Mouse (Mus musculus): ENCODE results near the gene Rps2. TPM values are rescaled to one million over a fixed set of nuclear protein-coding genes. Genes with fewer than 3 reads are reported as not detected.
A peak's percentile ranks its signal among the peaks of the same experiment; 100 is the strongest.

The Rps2 gene
- polyA plus RNA-seq, 1 experiment from 2014 or later: 1,469 TPM

DNA sequence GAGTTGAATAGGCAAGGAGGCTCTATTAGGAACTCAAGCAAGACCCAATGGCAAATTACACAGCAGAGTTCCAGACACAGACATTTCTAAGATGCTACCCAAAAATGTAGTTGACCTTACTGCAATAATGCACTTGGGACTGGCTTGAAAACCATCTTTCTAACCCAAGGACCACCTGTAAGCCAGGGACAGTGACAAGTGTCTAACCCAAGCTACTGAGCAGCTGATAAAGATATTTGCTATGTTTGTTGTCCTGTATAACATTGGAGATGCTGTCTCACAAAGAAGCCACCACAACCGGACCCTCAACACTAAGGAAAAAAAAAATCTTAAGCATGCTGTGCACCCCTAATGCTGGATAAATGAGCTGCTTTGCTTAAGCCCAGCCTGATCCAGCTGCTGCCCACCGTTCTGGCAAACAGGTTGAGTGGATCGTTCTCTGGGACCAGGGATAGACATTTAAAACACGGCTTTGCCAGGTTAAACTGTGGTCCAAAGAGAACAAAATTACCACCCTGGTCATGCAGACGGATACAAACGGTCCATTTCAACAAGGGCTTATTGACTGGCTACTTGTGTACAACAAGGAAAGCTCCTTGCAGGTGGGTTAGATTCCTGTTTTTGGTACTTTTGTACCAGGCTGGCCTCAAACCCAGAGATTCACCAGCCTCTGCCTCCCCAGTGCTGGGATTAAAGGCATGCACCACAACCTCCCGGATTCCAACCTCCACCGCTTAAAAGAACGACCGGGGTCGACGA is 5.4 kb downstream of the Rps2 start:
- no peak for ATAC-seq (ENCODE audit: low read depth)
- H3K27me3 ChIP-seq: 0 out of 2 replicates have a peak, but pooled peaks cover 9% of the 10 kb centered on the region
- WGBS (ENCODE audit: insufficient replicate concordance): under 1% methylated on average over 12 of the region's 12 CpGs

GRCm38 (mm10) chr17:24723881-24724180 is 5.9 kb downstream of the Rps2 start:
- peak overlapping the region; percentile 91 for H3K9ac ChIP-seq
- peaks cover 43% of the 10 kb centered on the region for H3K4me1 ChIP-seq (replicated peaks)
- peak overlapping the region; percentile 87 for H3K4me2 ChIP-seq
- H3K27ac ChIP-seq: peak overlapping the region; percentile 89
- H3K9me3 ChIP-seq (replicated peaks): no peaks in the 10 kb centered on the region
- DNase-seq (no peak), ATAC-seq (ENCODE audit: low read depth) (peak; percentile 61)
- H3K4me3 ChIP-seq (replicated peaks): peak overlapping the region; percentile 82
- H3K27me3 ChIP-seq: 0 out of 2 replicates have a peak, but pooled peaks cover 13% of the 10 kb centered on the region
- WGBS (ENCODE audit: insufficient replicate concordance): under 1% methylated on average over 15 of the region's 15 CpGs
- peaks cover 21% of the 10 kb centered on the region for H3K36me3 ChIP-seq

More for the DNA sequence above, 5.4 kb downstream of the Rps2 start:
- Histone ChIP-seq H3K4me2 (peak overlapping the region; percentile 87), H3K4me1 (replicated peaks) (peaks cover 48% of the 10 kb centered on the region), H3K9ac (peak overlapping the region; percentile 91), H3K36me3 (peaks cover 24% of the 10 kb centered on the region), H3K27ac (peak overlapping the region; percentile 89), H3K4me3 (replicated peaks) (peak overlapping the region; percentile 82), H3K9me3 (replicated peaks) (no peaks in the 10 kb centered on the region)
- DNase-seq: no peak

DNA sequence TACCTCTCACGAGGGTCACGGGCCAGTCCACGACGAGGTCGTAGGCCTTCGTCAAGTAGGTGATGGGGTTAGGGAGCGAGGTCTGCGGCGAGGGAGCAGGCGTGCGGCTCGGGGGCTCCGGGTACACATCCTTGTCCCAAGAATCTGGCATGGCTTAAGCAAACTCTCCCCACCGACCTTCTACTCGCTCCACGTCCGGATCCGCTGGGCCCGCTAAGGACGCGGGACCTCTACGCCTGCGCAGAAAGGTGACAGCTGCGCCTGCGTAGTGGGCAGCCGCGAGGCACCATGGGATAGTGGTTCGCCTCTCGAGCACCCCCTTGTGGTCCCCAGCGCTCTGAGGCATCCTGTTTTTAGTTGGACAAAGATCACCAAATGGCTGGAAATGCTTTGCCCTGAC is 6.3 kb downstream of the Rps2 start, which contains the start of gene Ndufb10:
Gene Ndufb10, minus strand, starts transcription at position 295 of the 400 bp plus-strand sequence.
- under 1% methylated on average over 30 of the region's 30 CpGs for WGBS (ENCODE audit: insufficient replicate concordance)
- ATAC-seq (ENCODE audit: low read depth) (peak; percentile 74), DNase-seq (peak; percentile 92)
- peak within 1 kb of the TSS; percentile 87 for H3K4me2 ChIP-seq
- H3K9ac ChIP-seq: peak within 1 kb of the TSS; percentile 91
- H3K4me1 ChIP-seq (replicated peaks): peaks cover 40% of the 10 kb centered on the region
- peak within 1 kb of the TSS; percentile 89 for H3K27ac ChIP-seq
- 0 out of 2 replicates have a peak, but pooled peaks cover 13% of the 10 kb centered on the region for H3K27me3 ChIP-seq
- H3K36me3 ChIP-seq: peaks cover 21% of the 10 kb centered on the region
- H3K9me3 ChIP-seq (replicated peaks): no peaks in the 10 kb centered on the region
- H3K4me3 ChIP-seq (replicated peaks): peak within 1 kb of the TSS; percentile 82

GRCm38 (mm10) chr17:24725637-24726390 is 7.9 kb downstream of the Rps2 start:
- Histone ChIP-seq H3K36me3 (peaks cover 18% of the 10 kb centered on the region), H3K9me3 (replicated peaks) (no peaks in the 10 kb centered on the region), H3K4me3 (replicated peaks) (no peak overlapping the region), H3K9ac (no peak overlapping the region), H3K27ac (no peak overlapping the region), H3K4me1 (replicated peaks) (peaks cover 37% of the 10 kb centered on the region), H3K27me3 (0 out of 2 replicates have a peak, but pooled peaks cover 14% of the 10 kb centered on the region), H3K4me2 (no peak overlapping the region)
- no peak for DNase-seq
- no peak for ATAC-seq (ENCODE audit: low read depth)
- 61% methylated on average over 3 of the region's 3 CpGs for WGBS (ENCODE audit: insufficient replicate concordance)

- WGBS (ENCODE audit: insufficient replicate concordance): 55% methylated on average over 2 of the region's 2 CpGs
- ATAC-seq (ENCODE audit: low read depth) (no peak), DNase-seq (no peak)
- Histone ChIP-seq H3K27me3 (0 out of 2 replicates have a peak, but pooled peaks cover 16% of the 10 kb centered on the region), H3K4me1 (replicated peaks) (peaks cover 21% of the 10 kb centered on the region), H3K36me3 (peaks cover 1% of the 10 kb centered on the region), H3K4me3 (replicated peaks) (no peak within 1 kb of the TSS), H3K27ac (no peak within 1 kb of the TSS), H3K4me2 (no peak within 1 kb of the TSS), H3K9me3 (replicated peaks) (no peaks in the 10 kb centered on the region), H3K9ac (no peak within 1 kb of the TSS)
Observed at GRCm38 (mm10) chr17:24727618-24728017, 9.7 kb downstream of the Rps2 start, which contains the start of gene Rpl3l. TSS of gene Rpl3l (plus strand) at chr17:24727820.

DNA sequence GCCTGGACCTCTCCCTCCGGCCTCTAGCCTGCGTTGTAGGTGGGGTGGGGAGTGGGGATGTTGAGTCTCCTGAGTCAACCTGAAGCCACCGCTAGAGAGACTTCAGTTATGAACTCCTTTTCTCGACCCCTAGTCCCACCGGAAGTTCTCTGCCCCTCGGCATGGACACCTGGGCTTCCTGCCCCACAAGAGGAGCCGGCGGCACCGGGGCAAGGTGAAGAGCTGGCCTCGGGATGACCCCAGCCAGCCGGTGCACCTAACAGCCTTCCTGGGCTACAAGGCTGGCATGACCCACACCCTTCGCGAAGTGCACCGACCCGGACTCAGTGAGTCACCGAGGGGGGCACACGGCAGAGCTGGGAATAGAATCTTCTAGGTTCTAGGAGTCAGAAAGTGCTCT is 10.3 kb downstream of the Rps2 start:
- peaks cover 15% of the 10 kb centered on the region for H3K4me1 ChIP-seq (replicated peaks)
- H3K4me2 ChIP-seq: no peak overlapping the region
- WGBS (ENCODE audit: insufficient replicate concordance): 63% methylated on average over 17 of the region's 17 CpGs
- H3K9ac ChIP-seq: no peak overlapping the region
- no peaks in the 10 kb centered on the region for H3K36me3 ChIP-seq
- no peak overlapping the region for H3K4me3 ChIP-seq (replicated peaks)
- ATAC-seq (ENCODE audit: low read depth): no peak
- H3K27ac ChIP-seq: no peak overlapping the region
- no peak for DNase-seq
- H3K9me3 ChIP-seq (replicated peaks): no peaks in the 10 kb centered on the region
- 0 out of 2 replicates have a peak, but pooled peaks cover 16% of the 10 kb centered on the region for H3K27me3 ChIP-seq

DNA sequence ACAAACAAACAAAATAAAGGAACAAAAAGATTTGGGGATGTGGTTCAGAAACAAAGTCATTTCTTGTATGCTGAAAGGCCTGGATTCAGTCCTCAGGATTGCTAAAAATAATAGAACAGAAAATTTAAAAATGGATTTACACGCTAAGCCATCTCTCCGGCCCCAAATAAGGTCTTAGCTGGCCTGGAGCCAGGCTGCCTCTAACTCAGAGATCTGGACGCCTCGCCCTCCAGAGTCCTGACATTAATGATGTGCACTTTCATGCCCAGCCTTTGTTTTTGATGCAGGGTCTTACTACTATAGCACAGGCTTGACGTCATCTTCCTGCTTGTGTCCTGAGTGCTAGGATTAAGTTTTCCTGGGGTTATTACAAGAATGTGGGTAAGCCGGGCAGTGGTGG is 11.2 kb downstream of the Rps2 start:
- no peaks in the 10 kb centered on the region for H3K36me3 ChIP-seq
- ATAC-seq (ENCODE audit: low read depth) (no peak), DNase-seq (no peak)
- peaks cover 10% of the 10 kb centered on the region for H3K4me1 ChIP-seq (replicated peaks)
- H3K4me3 ChIP-seq (replicated peaks): no peak overlapping the region
- no peak overlapping the region for H3K4me2 ChIP-seq
- no peak overlapping the region for H3K27ac ChIP-seq
- no peaks in the 10 kb centered on the region for H3K9me3 ChIP-seq (replicated peaks)
- 73% methylated on average over 6 of the region's 6 CpGs for WGBS (ENCODE audit: insufficient replicate concordance)
- H3K9ac ChIP-seq: no peak overlapping the region
- H3K27me3 ChIP-seq: 0 out of 2 replicates have a peak, but pooled peaks cover 16% of the 10 kb centered on the region

DNA sequence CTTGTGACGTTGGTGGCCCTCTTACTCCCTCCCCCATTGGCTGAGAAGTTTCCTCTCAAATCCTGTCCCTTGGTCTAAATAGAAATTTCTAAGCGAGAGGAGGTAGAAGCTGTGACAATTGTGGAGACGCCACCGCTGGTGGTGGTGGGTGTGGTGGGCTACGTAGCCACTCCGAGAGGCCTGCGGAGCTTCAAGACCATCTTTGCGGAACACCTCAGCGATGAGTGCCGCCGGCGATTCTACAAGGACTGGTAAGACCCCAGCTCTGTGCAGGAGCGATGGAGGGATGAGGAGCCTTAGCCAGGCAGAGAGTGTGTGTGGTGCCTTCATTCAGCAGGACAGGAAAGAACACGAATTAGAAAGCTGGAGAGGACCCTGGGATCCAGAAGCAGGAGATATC is 12.9 kb downstream of the Rps2 start:
- Histone ChIP-seq H3K4me1 (replicated peaks) (peaks cover 15% of the 10 kb centered on the region), H3K36me3 (no peaks in the 10 kb centered on the region), H3K27ac (no peak overlapping the region), H3K9me3 (replicated peaks) (no peaks in the 10 kb centered on the region), H3K9ac (no peak overlapping the region), H3K4me3 (replicated peaks) (no peak overlapping the region), H3K4me2 (no peak overlapping the region), H3K27me3 (0 out of 2 replicates have a peak, but pooled peaks cover 16% of the 10 kb centered on the region)
- ATAC-seq (ENCODE audit: low read depth) (no peak), DNase-seq (no peak)
- 76% methylated on average over 14 of the region's 14 CpGs for WGBS (ENCODE audit: insufficient replicate concordance)

DNA sequence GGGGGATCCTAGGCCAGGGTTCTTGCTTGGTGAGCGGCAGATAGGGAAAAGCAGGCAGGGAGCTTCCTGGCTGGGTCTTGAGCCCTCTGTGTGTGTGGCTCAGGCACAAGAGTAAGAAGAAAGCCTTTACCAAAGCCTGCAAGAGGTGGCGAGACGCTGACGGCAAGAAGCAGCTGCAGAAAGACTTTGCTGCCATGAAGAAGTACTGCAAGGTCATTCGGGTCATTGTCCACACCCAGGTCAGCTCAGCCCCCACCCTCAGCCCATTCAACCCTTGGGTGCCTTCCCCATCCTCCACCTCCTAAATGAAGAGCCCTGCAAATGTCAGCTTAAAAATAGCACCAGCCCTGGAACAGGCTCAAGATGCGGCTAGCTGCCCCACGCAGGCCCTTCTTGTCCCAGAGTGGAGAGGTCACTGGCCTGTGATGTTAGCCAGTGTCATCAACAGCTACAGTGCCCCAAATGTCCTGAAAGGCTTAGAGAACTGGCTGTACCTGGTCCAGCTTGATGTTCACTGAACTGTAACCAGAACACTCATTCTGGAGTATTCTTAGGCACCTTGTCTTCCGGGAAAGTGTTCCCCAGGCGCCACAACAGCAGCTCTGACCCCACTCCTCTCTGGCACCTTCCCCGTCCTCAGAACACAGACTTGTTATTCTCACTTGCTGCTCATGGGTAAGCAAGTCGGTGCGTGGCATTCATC is 14.5 kb downstream of the Rps2 start:
- no peak for DNase-seq
- ATAC-seq (ENCODE audit: low read depth): no peak
- WGBS (ENCODE audit: insufficient replicate concordance): 76% methylated on average over 12 of the region's 12 CpGs
- Histone ChIP-seq H3K36me3 (no peaks in the 10 kb centered on the region), H3K4me1 (replicated peaks) (peaks cover 21% of the 10 kb centered on the region), H3K27ac (no peak overlapping the region), H3K9me3 (replicated peaks) (no peaks in the 10 kb centered on the region), H3K4me2 (no peak overlapping the region), H3K4me3 (replicated peaks) (no peak overlapping the region), H3K9ac (no peak overlapping the region), H3K27me3 (0 out of 2 replicates have a peak, but pooled peaks cover 16% of the 10 kb centered on the region)

- no peak overlapping the region for H3K9ac ChIP-seq
- 82% methylated on average over 21 of the region's 21 CpGs for WGBS (ENCODE audit: insufficient replicate concordance)
Observed at GRCm38 (mm10) chr17:24733434-24734050, 15.6 kb downstream of the Rps2 start.

More at GRCm38 (mm10) chr17:24733434-24734050, 15.6 kb downstream of the Rps2 start:
- H3K36me3 ChIP-seq: no peaks in the 10 kb centered on the region
- H3K27ac ChIP-seq: no peak overlapping the region
- H3K4me3 ChIP-seq (replicated peaks): no peak overlapping the region
- 0 out of 2 replicates have a peak, but pooled peaks cover 4% of the 10 kb centered on the region for H3K27me3 ChIP-seq
- DNase-seq (no peak), ATAC-seq (ENCODE audit: low read depth) (no peak)
- H3K9me3 ChIP-seq (replicated peaks): no peaks in the 10 kb centered on the region
- H3K4me1 ChIP-seq (replicated peaks): peaks cover 31% of the 10 kb centered on the region
- H3K4me2 ChIP-seq: no peak overlapping the region
